Mouse (Mus musculus): ENCODE data around the gene Btf3. TPM values are rescaled to one million over a fixed set of nuclear protein-coding genes. Genes with fewer than 3 reads are reported as not detected.

Btf3 gene
- polyA plus RNA-seq (2015; fragmentation: Nextera tagmentation; extraction: Ambion mirVana), result 669 and 719 TPM in 2 replicates

- H3K27ac ChIP-seq, result peak within 1 kb of the TSS; percentile 76
- peak; percentile 95 for ATAC-seq
- no peaks in the 10 kb centered on the region for H3K27me3 ChIP-seq
- peak within 1 kb of the TSS; percentile 79 for H3K4me2 ChIP-seq
- H3K9ac ChIP-seq, result peak within 1 kb of the TSS; percentile 92
- peaks cover 18% of the 10 kb centered on the region for H3K4me1 ChIP-seq
- H3K4me3 ChIP-seq, result peak within 1 kb of the TSS; percentile 99
- H3K9me3 ChIP-seq (replicated peaks), result no peaks in the 10 kb centered on the region
- H3K36me3 ChIP-seq (ENCODE audit: poor library complexity, severe bottlenecking), result peaks cover 25% of the 10 kb centered on the region
- under 1% methylated on average over 85 of the region's 90 CpGs for WGBS
Observed at GRCm38 (mm10) chr13:98316480-98317245, at the start of gene Btf3. Btf3 (minus strand) TSS chr13:98317006.

DNA sequence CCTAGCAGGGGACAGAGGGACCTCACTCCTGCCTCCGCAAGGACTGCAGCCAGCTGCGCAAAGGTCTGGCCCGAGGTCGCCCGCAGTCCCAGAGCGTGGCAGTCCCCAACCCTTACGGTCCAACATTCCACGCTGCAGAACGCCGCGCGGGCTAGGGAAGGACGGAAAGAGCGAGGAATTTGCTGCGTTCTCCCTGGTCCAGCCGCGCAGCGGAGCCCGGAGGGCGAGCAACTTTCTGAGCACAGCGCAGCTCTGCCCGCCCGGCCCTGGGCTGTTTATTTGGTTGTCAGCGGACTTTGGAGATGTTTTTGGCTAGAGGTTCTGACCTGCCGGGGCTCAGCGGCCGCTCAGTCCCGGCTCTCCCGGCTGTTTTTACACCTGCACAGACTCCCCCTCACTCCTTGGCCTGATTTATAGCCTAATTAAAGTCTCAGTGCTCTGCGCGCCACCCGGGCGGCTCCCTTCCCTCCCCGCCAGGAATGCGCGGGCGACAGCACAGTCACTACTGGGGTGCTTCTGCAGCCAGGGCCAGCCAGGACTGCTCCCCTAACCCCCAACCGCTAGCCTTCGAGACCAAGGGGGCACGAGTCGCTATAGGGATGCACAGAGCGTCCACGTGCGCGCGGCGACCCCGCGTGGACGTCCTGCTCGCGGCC, 49.1 kb upstream of the Btf3 start:
- no peak for ATAC-seq
- peak overlapping the region; percentile 18 for H3K4me3 ChIP-seq
- H3K9ac ChIP-seq, result no peak overlapping the region
- under 1% methylated on average over 52 of the region's 52 CpGs for WGBS
- peaks cover 91% of the 10 kb centered on the region for H3K27me3 ChIP-seq
- no peaks in the 10 kb centered on the region for H3K36me3 ChIP-seq (ENCODE audit: poor library complexity, severe bottlenecking)
- H3K4me2 ChIP-seq, result peak overlapping the region; percentile 47
- H3K9me3 ChIP-seq (replicated peaks), result no peaks in the 10 kb centered on the region
- no peak overlapping the region for H3K27ac ChIP-seq
- peaks cover 14% of the 10 kb centered on the region for H3K4me1 ChIP-seq

DNA sequence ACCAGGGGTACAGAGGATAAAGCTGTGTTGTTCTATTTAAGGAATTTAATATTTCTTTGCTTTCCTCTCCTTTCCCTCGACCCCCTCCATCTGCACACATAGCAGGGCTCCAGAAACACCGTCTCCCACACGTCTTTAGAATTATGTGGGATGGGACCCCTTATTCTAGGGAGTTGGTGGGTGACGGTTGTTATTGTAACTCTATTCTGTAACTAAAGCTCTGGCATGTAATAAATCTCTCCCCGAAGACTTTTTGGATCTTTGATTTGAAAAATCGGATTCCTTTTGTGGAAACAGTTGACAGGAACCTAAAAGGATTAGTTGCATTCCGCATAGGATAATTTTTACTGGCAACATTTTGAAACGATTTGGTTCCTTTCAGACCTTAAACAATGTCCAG, 48.3 kb upstream of the Btf3 start:
- H3K36me3 ChIP-seq (ENCODE audit: poor library complexity, severe bottlenecking), result no peaks in the 10 kb centered on the region
- H3K4me1 ChIP-seq, result peaks cover 14% of the 10 kb centered on the region

DNA sequence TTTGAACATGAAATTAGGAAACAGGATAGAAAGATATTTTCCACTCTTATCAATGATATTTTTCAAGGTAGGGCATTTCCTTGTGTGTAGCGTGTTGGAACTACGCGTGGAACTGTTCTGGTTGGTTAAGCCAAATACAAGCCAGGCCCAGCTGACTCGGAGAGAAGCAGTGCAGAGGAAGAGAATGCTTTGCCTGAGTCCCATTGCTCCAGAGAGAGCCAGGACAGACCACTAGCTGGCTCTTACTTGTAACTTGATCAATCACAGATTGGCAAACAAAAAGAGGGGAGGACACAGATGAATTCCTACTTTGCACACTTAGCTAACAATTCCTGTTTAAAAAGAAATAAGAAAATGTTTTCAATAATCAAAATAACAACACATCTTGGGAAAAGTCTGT, 46.2 kb upstream of the Btf3 start:
- H3K4me1 ChIP-seq, result peaks cover 17% of the 10 kb centered on the region
- no peak for ATAC-seq
- WGBS, result 4% methylated on average over 4 of the region's 4 CpGs

More for the DNA sequence above, 48.3 kb upstream of the Btf3 start:
- Histone ChIP-seq H3K27ac (no peak overlapping the region), H3K9ac (no peak overlapping the region), H3K4me2 (no peak overlapping the region), H3K27me3 (peaks cover 93% of the 10 kb centered on the region), H3K9me3 (replicated peaks) (no peaks in the 10 kb centered on the region), H3K4me3 (no peak overlapping the region)
- 1% methylated on average over 8 of the region's 8 CpGs for WGBS
- no peak for ATAC-seq

GRCm38 (mm10) chr13:98361161-98361560, 44.4 kb upstream of the Btf3 start:
- no peak for ATAC-seq
- Histone ChIP-seq H3K36me3 (ENCODE audit: poor library complexity, severe bottlenecking) (no peaks in the 10 kb centered on the region), H3K27me3 (peaks cover 88% of the 10 kb centered on the region), H3K4me3 (no peak overlapping the region), H3K9me3 (replicated peaks) (no peaks in the 10 kb centered on the region), H3K27ac (no peak overlapping the region), H3K9ac (no peak overlapping the region), H3K4me1 (peaks cover 9% of the 10 kb centered on the region), H3K4me2 (no peak overlapping the region)
- 3% methylated on average over 5 of the region's 5 CpGs for WGBS

More for the DNA sequence above, 46.2 kb upstream of the Btf3 start:
- H3K4me2 ChIP-seq, result no peak overlapping the region
- H3K9ac ChIP-seq, result no peak overlapping the region
- H3K4me3 ChIP-seq, result no peak overlapping the region
- H3K9me3 ChIP-seq (replicated peaks), result no peaks in the 10 kb centered on the region
- H3K36me3 ChIP-seq (ENCODE audit: poor library complexity, severe bottlenecking), result no peaks in the 10 kb centered on the region
- H3K27me3 ChIP-seq, result peaks cover 92% of the 10 kb centered on the region
- H3K27ac ChIP-seq, result no peak overlapping the region

DNA sequence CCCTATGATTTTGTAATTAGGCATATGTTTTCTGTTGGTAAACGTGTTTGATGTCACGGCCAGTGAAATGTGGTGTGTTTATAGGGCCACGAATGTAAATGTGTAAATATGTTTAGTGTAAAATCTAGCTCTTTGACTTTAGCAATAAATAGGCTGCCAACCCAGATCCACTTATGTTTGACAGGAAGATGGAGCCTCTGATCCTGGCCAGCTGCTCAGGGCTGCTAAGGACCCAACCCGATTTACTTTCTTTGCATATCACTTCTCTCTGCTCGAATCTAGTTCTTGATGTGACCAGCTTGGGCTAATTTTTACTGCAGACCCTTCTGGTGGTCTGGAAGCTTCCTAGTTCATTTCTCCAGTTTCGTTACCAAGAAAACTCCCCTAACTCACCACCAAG, 43.6 kb upstream of the Btf3 start:
- peaks cover 89% of the 10 kb centered on the region for H3K27me3 ChIP-seq
- H3K9ac ChIP-seq, result no peak overlapping the region
- H3K4me1 ChIP-seq, result peaks cover 10% of the 10 kb centered on the region
- H3K9me3 ChIP-seq (replicated peaks), result no peaks in the 10 kb centered on the region
- H3K4me3 ChIP-seq, result no peak overlapping the region
- no peak overlapping the region for H3K4me2 ChIP-seq
- WGBS, result 3% methylated on average over 6 of the region's 6 CpGs
- no peaks in the 10 kb centered on the region for H3K36me3 ChIP-seq (ENCODE audit: poor library complexity, severe bottlenecking)
- no peak for ATAC-seq
- H3K27ac ChIP-seq, result no peak overlapping the region

- Histone ChIP-seq H3K9ac (no peak overlapping the region), H3K27ac (no peak overlapping the region), H3K4me3 (no peak overlapping the region), H3K9me3 (replicated peaks) (no peaks in the 10 kb centered on the region), H3K4me1 (peaks cover 20% of the 10 kb centered on the region), H3K27me3 (peaks cover 90% of the 10 kb centered on the region), H3K4me2 (no peak overlapping the region), H3K36me3 (ENCODE audit: poor library complexity, severe bottlenecking) (no peaks in the 10 kb centered on the region)
- 2% methylated on average over 6 of the region's 8 CpGs for WGBS
- no peak for ATAC-seq
Observed at GRCm38 (mm10) chr13:98359337-98359736, 42.5 kb upstream of the Btf3 start.

DNA sequence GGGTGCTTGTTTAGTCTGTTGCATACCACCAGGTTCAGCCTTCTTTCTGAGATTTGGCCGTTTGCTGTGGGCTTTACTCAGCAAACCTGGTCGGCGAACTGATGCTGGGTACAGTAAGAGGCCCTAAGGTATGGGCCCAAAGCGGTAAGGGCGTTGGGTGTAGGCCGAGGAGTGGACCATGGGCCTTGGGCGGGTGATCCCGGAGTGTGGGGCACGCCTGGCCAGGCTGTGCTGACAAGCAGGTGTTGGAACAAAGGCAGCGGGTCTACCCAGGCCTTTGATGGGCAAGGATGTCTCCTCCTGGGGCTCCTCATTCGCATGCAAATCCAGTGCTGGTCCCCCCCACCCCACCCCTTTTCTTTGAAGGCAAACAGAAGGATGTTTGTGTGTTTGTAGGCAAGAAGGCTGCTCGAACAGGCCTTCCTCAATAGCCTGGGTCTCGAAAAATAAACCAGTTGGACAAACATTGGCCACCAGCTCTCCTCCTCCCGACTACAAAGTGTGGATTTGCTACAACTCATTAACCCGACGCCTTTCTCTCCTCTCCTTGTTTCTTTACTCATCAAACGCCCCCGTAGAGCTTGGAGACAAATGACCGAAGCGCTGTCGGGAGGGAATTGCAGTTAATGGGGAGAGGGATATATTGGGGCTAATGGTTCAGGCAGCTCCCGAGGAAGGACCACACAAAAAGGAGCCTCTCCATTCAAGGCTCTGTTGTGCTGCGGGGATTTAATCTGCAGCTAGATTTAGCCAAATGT, 41.8 kb upstream of the Btf3 start:
- peaks cover 27% of the 10 kb centered on the region for H3K4me1 ChIP-seq
- no peak; the same call in 1 of the 2 replicates for ATAC-seq
- 1% methylated on average over 23 of the region's 23 CpGs for WGBS
- no peaks in the 10 kb centered on the region for H3K36me3 ChIP-seq (ENCODE audit: poor library complexity, severe bottlenecking)
- no peak overlapping the region for H3K27ac ChIP-seq
- H3K27me3 ChIP-seq, result peaks cover 93% of the 10 kb centered on the region
- H3K4me3 ChIP-seq, result no peak overlapping the region
- peak overlapping the region; percentile 14; the same call in 1 of the 2 replicates for H3K4me2 ChIP-seq
- H3K9me3 ChIP-seq (replicated peaks), result no peaks in the 10 kb centered on the region
- H3K9ac ChIP-seq, result no peak overlapping the region

GRCm38 (mm10) chr13:98357433-98358423, 40.9 kb upstream of the Btf3 start:
- ATAC-seq, result no peak
- Histone ChIP-seq H3K36me3 (ENCODE audit: poor library complexity, severe bottlenecking) (no peaks in the 10 kb centered on the region), H3K27ac (no peak overlapping the region), H3K4me1 (peaks cover 28% of the 10 kb centered on the region), H3K9me3 (replicated peaks) (no peaks in the 10 kb centered on the region), H3K9ac (no peak overlapping the region), H3K4me2 (peak overlapping the region; percentile 12; the same call in 1 of the 2 replicates), H3K4me3 (no peak overlapping the region), H3K27me3 (peaks cover 91% of the 10 kb centered on the region)
- 1% methylated on average over 18 of the region's 18 CpGs for WGBS

DNA sequence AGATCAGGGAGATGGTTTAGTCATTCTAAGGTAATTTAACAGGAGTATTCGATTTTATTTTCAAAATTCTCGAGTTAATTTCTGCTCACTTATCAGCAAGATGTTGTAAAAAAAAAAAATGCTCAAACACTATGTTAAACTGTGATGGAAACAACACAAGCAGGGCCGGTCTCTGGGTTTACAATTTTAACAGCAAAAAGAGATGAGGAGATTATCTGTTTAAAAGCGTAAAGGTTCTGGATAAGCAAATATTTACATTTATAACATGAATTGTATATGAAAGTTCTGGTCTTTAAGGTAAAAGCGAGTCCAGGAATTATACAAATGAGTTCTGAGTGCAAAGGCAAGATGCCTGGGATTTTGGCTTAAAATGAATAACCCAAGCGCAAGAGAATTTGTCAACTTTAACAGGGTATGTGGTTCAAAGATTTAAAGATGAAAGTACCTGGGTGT, 40.2 kb upstream of the Btf3 start:
- H3K4me2 ChIP-seq, result no peak overlapping the region
- no peaks in the 10 kb centered on the region for H3K36me3 ChIP-seq (ENCODE audit: poor library complexity, severe bottlenecking)
- H3K9me3 ChIP-seq (replicated peaks), result no peaks in the 10 kb centered on the region
- H3K4me3 ChIP-seq, result no peak overlapping the region
- ATAC-seq, result no peak
- peaks cover 91% of the 10 kb centered on the region for H3K27me3 ChIP-seq
- H3K9ac ChIP-seq, result no peak overlapping the region
- 7% methylated on average over 6 of the region's 6 CpGs for WGBS
- no peak overlapping the region for H3K27ac ChIP-seq
- H3K4me1 ChIP-seq, result peaks cover 28% of the 10 kb centered on the region
